9 mouse cellular contexts compared by ENCODE assay signal in the genomic region with DNA sequence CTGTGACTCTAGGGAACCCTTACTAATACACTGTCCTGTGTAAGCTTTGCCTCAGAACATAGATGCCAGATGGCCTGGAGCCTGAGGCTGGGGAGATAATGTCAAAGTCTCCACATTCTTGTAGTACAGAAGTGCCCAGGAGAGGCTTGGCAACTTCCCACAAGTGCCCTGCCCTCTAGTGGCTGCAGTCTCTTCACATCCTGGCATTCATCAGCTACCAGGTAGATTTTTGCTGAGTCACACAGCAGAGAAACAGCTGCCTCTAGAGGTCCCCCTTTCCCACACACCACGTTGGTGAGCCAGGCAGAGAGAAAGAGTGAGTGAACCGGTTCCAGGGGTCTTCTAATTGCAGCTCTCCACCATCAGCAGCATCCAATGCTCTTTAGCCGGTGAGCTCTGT. TPM values are rescaled to one million over a fixed set of nuclear protein-coding genes. Genes with fewer than 3 reads are reported as not detected.
DNase-seq lines count a peak whose midpoint lies in the region; ATAC-seq lines count a peak whose summit lies in the region.
"Had no signal": no experiment of that assay in that cellular context is flagged by ENCODE, and none has a peak within 500 bp of the region (broad histone marks: within the 10 kb centered on the region; RNA-seq: fewer than 3 reads in every experiment).

No protein-coding gene starts in this region.

- H3K4me1 ChIP-seq in hindbrain, embryonic 10.5 days (replicated peaks), result no peaks in the 10 kb centered on the region
- no peaks in the 10 kb centered on the region for H3K4me1 ChIP-seq in hindbrain, embryonic 13.5 days (replicated peaks)
- H3K4me1 ChIP-seq: neural tube, embryonic 13.5 days had no signal

- no peak overlapping the region for H3K4me2 ChIP-seq in hindbrain, embryonic 13.5 days
- H3K4me2 ChIP-seq: neural tube, embryonic 13.5 days had no signal

- no peaks in the 10 kb centered on the region for H3K9me3 ChIP-seq in hindbrain, embryonic 10.5 days
- H3K9me3 ChIP-seq in hindbrain, embryonic 13.5 days, result no peaks in the 10 kb centered on the region
- H3K9me3 ChIP-seq: neural tube, embryonic 13.5 days had no signal

- H3K27me3 ChIP-seq in hindbrain, embryonic 10.5 days (ENCODE audit: insufficient read depth, poor library complexity, severe bottlenecking), result 0 out of 2 replicates have a peak, but pooled peaks cover 5% of the 10 kb centered on the region
- H3K27me3 ChIP-seq in hindbrain, embryonic 13.5 days, result 0 out of 2 replicates have a peak, but pooled peaks cover 7% of the 10 kb centered on the region
- no peaks in the 10 kb centered on the region for H3K27me3 ChIP-seq in splenic B cell, adult 2 months (ENCODE audit: control insufficient read depth, insufficient read depth, low read length, poor library complexity, severe bottlenecking)

- no peaks in the 10 kb centered on the region for H3K36me3 ChIP-seq in hindbrain, embryonic 10.5 days
- H3K36me3 ChIP-seq in hindbrain, embryonic 13.5 days, result no peaks in the 10 kb centered on the region
- no peaks in the 10 kb centered on the region for H3K36me3 ChIP-seq in splenic B cell, adult 2 months (ENCODE audit: control insufficient read depth, insufficient read depth, low read length, poor library complexity, severe bottlenecking)
- H3K36me3 ChIP-seq: neural tube, embryonic 13.5 days had no signal

- WGBS in hindbrain, embryonic 10.5 days, result 11% methylated on average over 3 of the region's 3 CpGs
- WGBS in hindbrain, embryonic 13.5 days, result 19% methylated on average over 3 of the region's 3 CpGs

- ATAC-seq in hindbrain, embryonic 13.5 days (ENCODE audit: low FRiP score), result no peak

- H3K9ac ChIP-seq in hindbrain, embryonic 13.5 days, result no peak overlapping the region
- H3K9ac ChIP-seq: neural tube, embryonic 13.5 days had no signal

- H3K4me3 ChIP-seq in hindbrain, embryonic 10.5 days, result no peak overlapping the region
- no peak overlapping the region for H3K4me3 ChIP-seq in hindbrain, embryonic 13.5 days
- H3K4me3 ChIP-seq: neural tube, embryonic 13.5 days had no signal

- H3K27ac ChIP-seq in hindbrain, embryonic 10.5 days, result no peak overlapping the region
- no peak overlapping the region for H3K27ac ChIP-seq in hindbrain, embryonic 13.5 days
- H3K27ac ChIP-seq: neural tube, embryonic 13.5 days had no signal

- peak; percentile 65 for DNase-seq in hindbrain, embryonic 10.5 days (ENCODE audit: low spot score)
- DNase-seq in WW6 (ENCODE audit: low read depth, low spot score), result peak; percentile 80
- DNase-seq in cerebellum, postnatal 4 days (ENCODE audit: low spot score in 2 of 2), result peak; percentile 36 to 65
- peak; percentile 74 for DNase-seq in heart, adult 8-10 months (ENCODE audit: low spot score)
- DNase-seq in layer of hippocampus, adult 9-11 months, result peak; percentile 60
- DNase-seq in lung, postnatal 36 days, result peak; percentile 86
- peak; percentile 46 for DNase-seq in splenic B cell, adult 2 months (ENCODE audit: low read depth, low spot score)

RNA-seq across cellular contexts. Expression of gene Ccl8, which starts 59.8 kb away (rescaled TPM):
- polyA plus RNA-seq in hindbrain, embryonic 10.5 days (2016; fragmentation: Nextera tagmentation; extraction: Ambion mirVana), result not detected in 2 replicates
- not detected in 2 replicates for polyA plus RNA-seq in hindbrain, embryonic 13.5 days (2015; fragmentation: Nextera tagmentation; extraction: Ambion mirVana)
- 1 to 10 TPM in 2 of 4 experiments, under 1 TPM in 1, not detected in 1; 0.60 to 1.4 (median 1.4) TPM for total RNA-seq in heart, adult 8-10 months (2022)
- polyA plus RNA-seq: neural tube, embryonic 13.5 days had no signal
